ENCODE assay signal across 22 mouse cellular contexts in the genomic region with DNA sequence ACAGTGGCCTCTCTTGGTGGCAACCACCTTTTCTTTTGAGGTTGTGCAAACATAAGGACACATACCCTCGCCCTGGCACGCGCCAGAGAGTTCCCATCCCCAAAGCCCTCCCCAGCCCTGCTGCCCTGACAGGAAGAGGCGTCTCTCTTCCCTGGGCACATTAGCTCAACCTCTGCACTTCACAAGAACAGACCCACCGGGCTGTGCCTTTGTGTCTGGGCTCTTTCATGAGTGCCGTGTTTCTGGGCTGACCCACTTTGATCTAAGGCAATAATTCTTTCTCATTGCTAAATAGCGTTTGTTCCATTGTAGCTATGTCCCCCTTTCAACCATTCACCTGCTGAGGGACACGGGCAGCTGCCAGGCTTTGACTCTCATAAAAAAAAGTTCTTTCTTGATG. TPM values are rescaled to one million over a fixed set of nuclear protein-coding genes. Genes with fewer than 3 reads are reported as not detected.
"Had no signal": no experiment of that assay in that cellular context is flagged by ENCODE, and none has a peak within 500 bp of the region (broad histone marks: within the 10 kb centered on the region; RNA-seq: fewer than 3 reads in every experiment).

No protein-coding gene starts in this region.

- H3K27ac ChIP-seq: liver, embryonic 14.5 days; midbrain, embryonic 10.5 days; midbrain, embryonic 12.5 days; neural tube, embryonic 13.5 days; neural tube, embryonic 15.5 days had no signal

- H3K9ac ChIP-seq: liver, embryonic 14.5 days; lung, embryonic 14.5 days; midbrain, embryonic 12.5 days; neural tube, embryonic 13.5 days; neural tube, embryonic 15.5 days had no signal

- H3K4me1 ChIP-seq: midbrain, embryonic 10.5 days; midbrain, embryonic 12.5 days; neural tube, embryonic 13.5 days; neural tube, embryonic 15.5 days had no signal

- H3K9me3 ChIP-seq: midbrain, embryonic 10.5 days; midbrain, embryonic 12.5 days; neural tube, embryonic 13.5 days; neural tube, embryonic 15.5 days had no signal

- DNase-seq: lung, adult 18-20 months; lung, embryonic 14.5 days; lung, postnatal 10 days; lung, postnatal 4 days; retina, postnatal 1 day; right cerebral cortex, adult 18-20 months; right cerebral cortex, postnatal 25 days; right cerebral cortex, postnatal 4 days; spleen, adult 18-20 months; thymus, adult 18-20 months; thymus, postnatal 14 days; thymus, postnatal 36 days had no signal

- H3K4me2 ChIP-seq: lung, embryonic 14.5 days; midbrain, embryonic 12.5 days; neural tube, embryonic 13.5 days; neural tube, embryonic 15.5 days had no signal

- H3K36me3 ChIP-seq: midbrain, embryonic 10.5 days; midbrain, embryonic 12.5 days; neural tube, embryonic 13.5 days; neural tube, embryonic 15.5 days had no signal

- H3K4me3 ChIP-seq: midbrain, embryonic 10.5 days; midbrain, embryonic 12.5 days; myocyte; neural tube, embryonic 13.5 days; neural tube, embryonic 15.5 days had no signal

RNA-seq across cellular contexts. Expression of a gene that starts 7.8 kb away (rescaled TPM):
- total RNA-seq: megakaryocyte-erythroid progenitor cell, adult 5-6 weeks had no signal
- polyA plus RNA-seq: liver, embryonic 16.5 days; lung, embryonic 14.5 days; small intestine, adult 2 months; thymus, postnatal 0 days had no signal
